ENCODE assay signal across 8 mouse cellular contexts in genomic region chr9:78358053-78358452, GRCm38 (mm10). TPM values are rescaled to one million over a fixed set of nuclear protein-coding genes. Genes with fewer than 3 reads are reported as not detected.
A peak's percentile ranks its signal among the peaks of the same experiment; 100 is the strongest.
DNase-seq lines count a peak whose midpoint lies in the region; ATAC-seq and TF ChIP-seq lines count a peak whose summit lies in the region.
"Had no signal": no experiment of that assay in that cellular context is flagged by ENCODE, and none has a peak within 500 bp of the region (broad histone marks: within the 10 kb centered on the region; RNA-seq: fewer than 3 reads in every experiment).

No protein-coding gene starts in this region.

- no peaks in the 10 kb centered on the region for H3K27me3 ChIP-seq in hindbrain, embryonic 11.5 days (ENCODE audit: control insufficient read depth, insufficient read depth, low read length)
- H3K27me3 ChIP-seq in small intestine, adult 2 months (ENCODE audit: control insufficient read depth, insufficient read depth, low read length) = no peaks in the 10 kb centered on the region
- H3K27me3 ChIP-seq: limb, embryonic 12.5 days had no signal

- peak; percentile 68; the same call in 1 of the 2 replicates for TF ChIP-seq CTCF in small intestine, adult 2 months (IDR thresholded peaks at IDR 0.05; ENCODE audit: extremely low read depth, insufficient read length, insufficient replicate concordance, low read depth, low read length)

- no peak overlapping the region for H3K9ac ChIP-seq in hindbrain, embryonic 11.5 days (ENCODE audit: low read depth, low read length)
- H3K9ac ChIP-seq: limb, embryonic 12.5 days had no signal

- H3K4me2 ChIP-seq in hindbrain, embryonic 11.5 days (replicated peaks; ENCODE audit: low read depth, low read length) = no peak overlapping the region
- H3K4me2 ChIP-seq: limb, embryonic 12.5 days had no signal

- H3K27ac ChIP-seq in hindbrain, embryonic 11.5 days (ENCODE audit: low read depth, low read length) = no peak overlapping the region
- no peak overlapping the region for H3K27ac ChIP-seq in small intestine, adult 2 months (ENCODE audit: insufficient read depth, low read depth, low read length)
- H3K27ac ChIP-seq: limb, embryonic 12.5 days had no signal

- peak; percentile 54 for DNase-seq in MN1 (ENCODE audit: low spot score)
- DNase-seq in c-Kit-negative CD71-positive TER-119-positive erythroid progenitor cells, embryonic 14.5 days (ENCODE audit: low read depth, low spot score) = peak; percentile 27
- peak; percentile 78 for DNase-seq in hindbrain, embryonic 11.5 days (ENCODE audit: low spot score)
- peak; percentile 17 to 46 for DNase-seq in layer of hippocampus, postnatal 14 days (ENCODE audit: low spot score in 2 of 2)

- no peak for TF ChIP-seq POLR2A in small intestine, adult 2 months (IDR thresholded peaks at IDR 0.05; ENCODE audit: low read depth, low read length)

- no peaks in the 10 kb centered on the region for H3K4me1 ChIP-seq in hindbrain, embryonic 11.5 days (replicated peaks; ENCODE audit: control insufficient read depth, insufficient read depth, low read length)
- H3K4me1 ChIP-seq in small intestine, adult 2 months (ENCODE audit: control insufficient read depth, insufficient read depth, insufficient read length, low read length) = peaks cover 5% of the 10 kb centered on the region; the same call in 1 of the 2 replicates
- H3K4me1 ChIP-seq: limb, embryonic 12.5 days had no signal

- no peaks in the 10 kb centered on the region for H3K9me3 ChIP-seq in hindbrain, embryonic 11.5 days (ENCODE audit: control insufficient read depth, low read length)
- H3K9me3 ChIP-seq: limb, embryonic 12.5 days had no signal

- 19% methylated on average over 9 of the region's 9 CpGs for WGBS in hindbrain, embryonic 11.5 days
- 9% methylated on average over 9 of the region's 9 CpGs for WGBS in small intestine, adult 2 months

- H3K4me3 ChIP-seq in hindbrain, embryonic 11.5 days (ENCODE audit: low read depth, low read length) = no peak overlapping the region
- no peak overlapping the region for H3K4me3 ChIP-seq in small intestine, adult 2 months (ENCODE audit: low read depth, low read length)
- H3K4me3 ChIP-seq: limb, embryonic 12.5 days had no signal

- ATAC-seq in erythroid progenitor cell, adult 5-6 weeks (replicated peaks; ENCODE audit: low FRiP score, poor library complexity, severe bottlenecking) = 0 out of 2 replicates have a peak, but pooled peaks have one; percentile 34
- ATAC-seq in hindbrain, embryonic 11.5 days (ENCODE audit: low FRiP score) = peak; percentile 66
- peak; percentile 70 for ATAC-seq in megakaryocyte, adult 5-6 weeks (ENCODE audit: poor library complexity, severe bottlenecking)

- H3K36me3 ChIP-seq in hindbrain, embryonic 11.5 days (ENCODE audit: control insufficient read depth, insufficient read depth, low read length) = no peaks in the 10 kb centered on the region
- no peaks in the 10 kb centered on the region for H3K36me3 ChIP-seq in small intestine, adult 2 months (ENCODE audit: control insufficient read depth, insufficient read depth, low read length)
- H3K36me3 ChIP-seq: limb, embryonic 12.5 days had no signal

RNA-seq across cellular contexts. Expression of gene Gsta2, which starts 2.5 kb away (rescaled TPM):
- not detected in 2 replicates for total RNA-seq in erythroid progenitor cell, adult 5-6 weeks (2015; ENCODE audit: low replicate concordance)
- not detected in 2 replicates for total RNA-seq in erythroid progenitor cell, adult 5-6 weeks (2017; ENCODE audit: low replicate concordance)
- not detected in 2 replicates for polyA plus RNA-seq in hindbrain, embryonic 11.5 days (2014; fragmentation: Nextera tagmentation; extraction: Ambion mirVana)
- not detected for total RNA-seq in layer of hippocampus, postnatal 14 days (2021)
- not detected in 2 replicates for total RNA-seq in megakaryocyte, adult 5-6 weeks (2015)
- total RNA-seq in megakaryocyte, adult 5-6 weeks (2017) = not detected in 2 replicates
- polyA plus RNA-seq in small intestine, adult 2 months (2012; rRNA removed) = 0.71 TPM in 1 of 2 replicates, not detected in the other
- polyA plus RNA-seq: limb, embryonic 12.5 days had no signal

RNA-seq across cellular contexts. Expression of gene Dppa5a, which starts 9.9 kb away (rescaled TPM):
- total RNA-seq in erythroid progenitor cell, adult 5-6 weeks (2015; ENCODE audit: low replicate concordance) = not detected in 2 replicates
- total RNA-seq in erythroid progenitor cell, adult 5-6 weeks (2017; ENCODE audit: low replicate concordance) = not detected in 2 replicates
- polyA plus RNA-seq in hindbrain, embryonic 11.5 days (2014; fragmentation: Nextera tagmentation; extraction: Ambion mirVana) = 0.35 and 0.79 TPM in 2 replicates
- total RNA-seq in layer of hippocampus, postnatal 14 days (2021) = not detected
- not detected in 2 replicates for total RNA-seq in megakaryocyte, adult 5-6 weeks (2015)
- total RNA-seq in megakaryocyte, adult 5-6 weeks (2017) = not detected in 2 replicates
- polyA plus RNA-seq in small intestine, adult 2 months (2012; rRNA removed) = not detected in 2 replicates

RNA-seq across cellular contexts. Expression of gene Ooep, which starts 20.5 kb away (rescaled TPM):
- not detected in 2 replicates for total RNA-seq in erythroid progenitor cell, adult 5-6 weeks (2015; ENCODE audit: low replicate concordance)
- not detected in 2 replicates for total RNA-seq in erythroid progenitor cell, adult 5-6 weeks (2017; ENCODE audit: low replicate concordance)
- 2.9 and 3.3 TPM in 2 replicates for polyA plus RNA-seq in hindbrain, embryonic 11.5 days (2014; fragmentation: Nextera tagmentation; extraction: Ambion mirVana)
- under 1 TPM; 0.21 to 0.29 TPM for total RNA-seq in layer of hippocampus, postnatal 14 days (2021)
- total RNA-seq in megakaryocyte, adult 5-6 weeks (2015) = not detected in 2 replicates
- total RNA-seq in megakaryocyte, adult 5-6 weeks (2017) = not detected in 2 replicates
- polyA plus RNA-seq in small intestine, adult 2 months (2012; rRNA removed) = 0.04 TPM in 1 of 2 replicates, not detected in the other

RNA-seq across cellular contexts. Expression of gene Omt2b, which starts 30.7 kb away (rescaled TPM):
- not detected in 2 replicates for total RNA-seq in erythroid progenitor cell, adult 5-6 weeks (2015; ENCODE audit: low replicate concordance)
- total RNA-seq in erythroid progenitor cell, adult 5-6 weeks (2017; ENCODE audit: low replicate concordance) = not detected in 2 replicates
- not detected in 2 replicates for polyA plus RNA-seq in hindbrain, embryonic 11.5 days (2014; fragmentation: Nextera tagmentation; extraction: Ambion mirVana)
- total RNA-seq in layer of hippocampus, postnatal 14 days (2021) = not detected
- not detected in 2 replicates for total RNA-seq in megakaryocyte, adult 5-6 weeks (2015)
- not detected in 2 replicates for total RNA-seq in megakaryocyte, adult 5-6 weeks (2017)
- polyA plus RNA-seq in small intestine, adult 2 months (2012; rRNA removed) = not detected in 2 replicates
- polyA plus RNA-seq: limb, embryonic 12.5 days had no signal

RNA-seq across cellular contexts. Expression of gene Ddx43, which starts 37.5 kb away (rescaled TPM):
- 0.84 TPM in 1 of 2 replicates, not detected in the other for total RNA-seq in erythroid progenitor cell, adult 5-6 weeks (2015; ENCODE audit: low replicate concordance)
- total RNA-seq in erythroid progenitor cell, adult 5-6 weeks (2017; ENCODE audit: low replicate concordance) = not detected in 2 replicates
- polyA plus RNA-seq in hindbrain, embryonic 11.5 days (2014; fragmentation: Nextera tagmentation; extraction: Ambion mirVana) = 0.14 and 0.40 TPM in 2 replicates
- under 1 TPM in 1 of 2 experiments, not detected in 1; 0.14 TPM for total RNA-seq in layer of hippocampus, postnatal 14 days (2021)
- 0.39 TPM in 1 of 2 replicates, not detected in the other for total RNA-seq in megakaryocyte, adult 5-6 weeks (2015)
- 0.08 TPM in 1 of 2 replicates, not detected in the other for total RNA-seq in megakaryocyte, adult 5-6 weeks (2017)
- not detected in 2 replicates for polyA plus RNA-seq in small intestine, adult 2 months (2012; rRNA removed)

Comparison
In these comparisons a context has a peak if more than half of its experiments do, and no peak if none do; other contexts are left out.
1. DNase-seq: peak in every context shown above with its lines; median percentile 78 in hindbrain, embryonic 11.5 days; 54 in MN1; 32 in layer of hippocampus, postnatal 14 days; 27 in c-Kit-negative CD71-positive TER-119-positive erythroid progenitor cells, embryonic 14.5 days.